In genomic region chr1:136567641-136568040, GRCm38 (mm10) we compare ENCODE assay signal across 22 mouse cellular contexts. TPM values are rescaled to one million over a fixed set of nuclear protein-coding genes. Genes with fewer than 3 reads are reported as not detected.
DNase-seq lines count a peak whose midpoint lies in the region; ATAC-seq and TF ChIP-seq lines count a peak whose summit lies in the region.
"Had no signal": no experiment of that assay in that cellular context is flagged by ENCODE, and none has a peak within 500 bp of the region (broad histone marks: within the 10 kb centered on the region; RNA-seq: fewer than 3 reads in every experiment).

No protein-coding gene starts in this region.

- 92% methylated on average over 4 of the region's 4 CpGs for WGBS in midbrain, embryonic 16.5 days

- DNase-seq in ES-E14 (ENCODE audit: low read depth, low spot score) (no peak), NIH3T3 (ENCODE audit: low read depth) (peak; percentile 74)
- DNase-seq in urinary bladder, postnatal 4 days (ENCODE audit: low spot score in 2 of 2): no peak
- DNase-seq: adrenal gland, adult 8-10 months; adrenal gland, postnatal 14 days; adrenal gland, postnatal 36 days; B cell, adult 2 months; cerebellum, adult 11-12 months; cerebellum, adult 2 months; cerebellum, adult 9-10 months; cerebellum, postnatal 10 days; cerebellum, postnatal 25 days; forebrain, postnatal 0 days had no signal

- H3K9me3 ChIP-seq in E14TG2a.4 (ENCODE audit: low read length) (no peaks in the 10 kb centered on the region), ES-E14 (ENCODE audit: control insufficient read depth, insufficient read depth, low read depth, low read length) (no peaks in the 10 kb centered on the region)
- no peaks in the 10 kb centered on the region for H3K9me3 ChIP-seq in midbrain, embryonic 16.5 days (replicated peaks; ENCODE audit: control insufficient read depth, low read length, poor library complexity, severe bottlenecking)
- H3K9me3 ChIP-seq: embryonic facial prominence, embryonic 10.5 days; embryonic facial prominence, embryonic 12.5 days; forebrain, embryonic 13.5 days; forebrain, embryonic 15.5 days had no signal

- peak overlapping the region; percentile 53; the same call in 1 of the 2 replicates for H3K9ac ChIP-seq in ES-E14 (ENCODE audit: insufficient read depth, low read depth, low read length, poor library complexity, severe bottlenecking)
- no peak overlapping the region for H3K9ac ChIP-seq in midbrain, embryonic 16.5 days (ENCODE audit: low read depth, low read length)
- H3K9ac ChIP-seq: embryonic facial prominence, embryonic 12.5 days; forebrain, embryonic 13.5 days; forebrain, embryonic 15.5 days; forebrain, postnatal 0 days had no signal

- H3K27me3 ChIP-seq in E14TG2a.4 (ENCODE audit: insufficient read depth, low read length): no peaks in the 10 kb centered on the region
- no peaks in the 10 kb centered on the region; the same call in 1 of the 2 replicates for H3K27me3 ChIP-seq in midbrain, embryonic 16.5 days (ENCODE audit: control insufficient read depth, insufficient read depth, low read depth, low read length)
- H3K27me3 ChIP-seq: CH12.LX; forebrain, embryonic 15.5 days had no signal

- TF ChIP-seq CTCF in E14TG2a.4 (conservative IDR thresholded peaks at IDR 0.05; ENCODE audit: low read length): no peak

- in situ Hi-C loops in ES-E14 (cut with MboI; ENCODE audit: low sequenced_read_pairs in 2 of 2, unreplicated experiment in 2 of 2): loop anchor here in 1 of 2 experiments (25.0 kb wide), 1 partner anchor 170 kb away; no protein-coding TSS in a partner anchor

- no peak overlapping the region for H3K4me2 ChIP-seq in midbrain, embryonic 16.5 days (ENCODE audit: low read length)
- H3K4me2 ChIP-seq: embryonic facial prominence, embryonic 12.5 days; forebrain, embryonic 13.5 days; forebrain, embryonic 15.5 days had no signal

- no peak for ATAC-seq in midbrain, embryonic 16.5 days
- no peak for ATAC-seq in activated CD4-positive, CD25-positive, alpha-beta regulatory T cell, adult 4 months
- ATAC-seq: CD4-positive, CD25-positive, alpha-beta regulatory T cell, adult 4 months; forebrain, embryonic 13.5 days; forebrain, embryonic 15.5 days; forebrain, postnatal 0 days had no signal

- no peak overlapping the region; the same call in 1 of the 2 replicates for H3K27ac ChIP-seq in ES-E14 (ENCODE audit: insufficient read depth, low read depth, low read length, poor library complexity, severe bottlenecking)
- no peak overlapping the region for H3K27ac ChIP-seq in midbrain, embryonic 16.5 days (ENCODE audit: low read length)
- H3K27ac ChIP-seq: embryonic facial prominence, embryonic 10.5 days; embryonic facial prominence, embryonic 12.5 days; forebrain, embryonic 13.5 days; forebrain, embryonic 15.5 days had no signal

- H3K4me3 ChIP-seq in E14TG2a.4 (replicated peaks; ENCODE audit: low read length) (peak overlapping the region; percentile 73), ES-E14 (ENCODE audit: insufficient read depth in 1 of 2, low read depth in 1 of 2, low read length in 2 of 2, poor library complexity in 1 of 2, severe bottlenecking in 1 of 2) (peak overlapping the region; percentile 27 to 72)
- H3K4me3 ChIP-seq in midbrain, embryonic 16.5 days (ENCODE audit: low read depth, low read length): no peak overlapping the region
- H3K4me3 ChIP-seq: embryonic facial prominence, embryonic 10.5 days; embryonic facial prominence, embryonic 12.5 days; forebrain, embryonic 13.5 days; forebrain, embryonic 15.5 days had no signal

- peaks cover 65% of the 10 kb centered on the region for H3K4me1 ChIP-seq in E14TG2a.4 (replicated peaks; ENCODE audit: low read depth, low read length)
- peaks cover 6 to 7% of the 10 kb centered on the region in 2 experiments for H3K4me1 ChIP-seq in ES-E14 (ENCODE audit: control insufficient read depth in 2 of 2, insufficient read depth in 2 of 2, low read length in 2 of 2, poor library complexity in 1 of 2)
- H3K4me1 ChIP-seq in midbrain, embryonic 16.5 days (ENCODE audit: control insufficient read depth, insufficient read depth, low read length): peaks cover 5% of the 10 kb centered on the region; the same call in 1 of the 2 replicates

- H3K36me3 ChIP-seq in E14TG2a.4 (ENCODE audit: insufficient read depth, low read length) (no peaks in the 10 kb centered on the region), ES-E14 (ENCODE audit: control insufficient read depth, insufficient read depth, low read length, poor library complexity, severe bottlenecking) (peaks cover 2% of the 10 kb centered on the region; the same call in 1 of the 2 replicates)
- H3K36me3 ChIP-seq in midbrain, embryonic 16.5 days (ENCODE audit: control insufficient read depth, insufficient read depth, low read length): no peaks in the 10 kb centered on the region
- H3K36me3 ChIP-seq: embryonic facial prominence, embryonic 10.5 days; embryonic facial prominence, embryonic 12.5 days; forebrain, embryonic 15.5 days had no signal

TF ChIP-seq in ES-E14, 5 proteins besides CTCF, POLR2A, EP300 and RAD21:
- TF ChIP-seq HCFC1 (IDR thresholded peaks at IDR 0.05; ENCODE audit: borderline replicate concordance, insufficient read depth, low read length) (no peak), MAFK (IDR thresholded peaks at IDR 0.05; ENCODE audit: insufficient read depth, low read depth, low read length) (no peak), ZC3H11A (IDR thresholded peaks at IDR 0.05; ENCODE audit: borderline replicate concordance, low read depth, low read length) (no peak), CHD2 (IDR thresholded peaks at IDR 0.05; ENCODE audit: low read depth, low read length) (no peak), ZNF384 (IDR thresholded peaks at IDR 0.05; ENCODE audit: low read depth, low read length) (no peak)

RNA-seq across cellular contexts. Expression of gene Zfp281, which starts 57.1 kb away (rescaled TPM):
- total RNA-seq in ES-E14 (2012; rRNA removed): 65.0 and 65.5 TPM in 2 replicates
- polyA plus RNA-seq in midbrain, embryonic 16.5 days (2015; fragmentation: Nextera tagmentation; extraction: Ambion mirVana): 20.8 and 24.5 TPM in 2 replicates
- polyA plus RNA-seq in activated CD4-positive, CD25-positive, alpha-beta regulatory T cell, adult 4 months (2017; shearing (Covaris generic)): 10 to 100 TPM; 19.3 to 22.6 TPM
